Comparison of ENCODE assay signal across 11 mouse cellular contexts in genomic region chr16:91379412-91379811, GRCm38 (mm10). TPM values are rescaled to one million over a fixed set of nuclear protein-coding genes. Genes with fewer than 3 reads are reported as not detected.
A peak's percentile ranks its signal among the peaks of the same experiment; 100 is the strongest.
DNase-seq lines count a peak whose midpoint lies in the region; ATAC-seq and TF ChIP-seq lines count a peak whose summit lies in the region.
"Had no signal": no experiment of that assay in that cellular context is flagged by ENCODE, and none has a peak within 500 bp of the region (broad histone marks: within the 10 kb centered on the region; RNA-seq: fewer than 3 reads in every experiment).

No protein-coding gene starts in this region.

- H3K27ac ChIP-seq in heart, embryonic 15.5 days = peak overlapping the region; percentile 71
- H3K27ac ChIP-seq in hindbrain, embryonic 10.5 days = peak overlapping the region; percentile 54
- H3K27ac ChIP-seq: liver, embryonic 14.5 days had no signal

- peaks cover 16% of the 10 kb centered on the region for H3K36me3 ChIP-seq in heart, embryonic 15.5 days
- peaks cover 27% of the 10 kb centered on the region for H3K36me3 ChIP-seq in hindbrain, embryonic 10.5 days

- no peak overlapping the region for H3K4me3 ChIP-seq in heart, embryonic 15.5 days
- no peak overlapping the region for H3K4me3 ChIP-seq in hindbrain, embryonic 10.5 days

- peaks cover 28% of the 10 kb centered on the region for H3K4me1 ChIP-seq in heart, embryonic 15.5 days (replicated peaks)
- H3K4me1 ChIP-seq in hindbrain, embryonic 10.5 days (replicated peaks) = peaks cover 9% of the 10 kb centered on the region

- peak overlapping the region; percentile 44; the same call in 1 of the 2 replicates for H3K4me2 ChIP-seq in heart, embryonic 15.5 days

- TF ChIP-seq CTCF in brain, embryonic 14.5 days (IDR thresholded peaks at IDR 0.05; ENCODE audit: borderline replicate concordance, extremely low read depth, insufficient read depth, insufficient read length) = no peak

- no peaks in the 10 kb centered on the region for H3K27me3 ChIP-seq in heart, embryonic 15.5 days
- H3K27me3 ChIP-seq in hindbrain, embryonic 10.5 days (ENCODE audit: insufficient read depth, poor library complexity, severe bottlenecking) = no peaks in the 10 kb centered on the region

- no peak for DNase-seq in heart, postnatal 25 days (ENCODE audit: low spot score)
- peak; percentile 80 for DNase-seq in brain, embryonic 14.5 days (ENCODE audit: low read depth)
- DNase-seq in hindbrain, embryonic 10.5 days (ENCODE audit: low spot score) = no peak
- DNase-seq in lung, postnatal 36 days = peak; percentile 46
- no peak for DNase-seq in adrenal gland, postnatal 25 days
- DNase-seq in left cerebral cortex, adult 11 months (ENCODE audit: low spot score) = no peak
- no peak for DNase-seq in left cerebral cortex, postnatal 36 days (ENCODE audit: low spot score in 2 of 2)
- DNase-seq: adrenal gland, adult 8-10 months had no signal

- no peak overlapping the region for H3K9ac ChIP-seq in heart, embryonic 15.5 days

- ATAC-seq in heart, embryonic 15.5 days (replicated peaks; ENCODE audit: insufficient number of reproducible peaks, insufficient read depth, low FRiP score, low read depth) = no peak

- WGBS in heart, embryonic 15.5 days = 43% methylated on average over 3 of the region's 3 CpGs
- 61% methylated on average over 3 of the region's 3 CpGs for WGBS in hindbrain, embryonic 10.5 days

- H3K9me3 ChIP-seq in heart, embryonic 15.5 days (replicated peaks) = no peaks in the 10 kb centered on the region
- no peaks in the 10 kb centered on the region for H3K9me3 ChIP-seq in hindbrain, embryonic 10.5 days

- TF ChIP-seq POLR2A in brain, embryonic 14.5 days (IDR thresholded peaks at IDR 0.05; ENCODE audit: borderline replicate concordance, extremely low read depth, insufficient read depth, insufficient read length, poor library complexity, severe bottlenecking) = no peak

- intact Hi-C loops in heart, postnatal 25 days (cut with DNase I) = no loop called here
- intact Hi-C loops in left cerebral cortex, postnatal 36 days (cut with DNase I) = loop anchor here (10.0 kb wide), 1 partner anchor 105 kb away; the partner anchor contains the start of gene Ifnar1

RNA-seq across cellular contexts. Expression of gene Ifnar2, which starts 6.8 kb away (rescaled TPM):
- polyA plus RNA-seq in heart, embryonic 15.5 days (2015; fragmentation: Nextera tagmentation; extraction: Ambion mirVana) = 52.5 and 58.9 TPM in 2 replicates
- 10 to 100 TPM; 34.5 to 37.6 TPM for total RNA-seq in heart, postnatal 25 days (2021)
- 20.5 and 24.1 TPM in 2 replicates for polyA plus RNA-seq in brain, embryonic 14.5 days (2012; rRNA removed)
- 27.8 and 29.3 TPM in 2 replicates for polyA plus RNA-seq in hindbrain, embryonic 10.5 days (2016; fragmentation: Nextera tagmentation; extraction: Ambion mirVana)
- 101 and 110 TPM in 2 replicates for total RNA-seq in adrenal gland, postnatal 25 days (2021)
- total RNA-seq in left cerebral cortex, postnatal 36 days (2021) = 10 to 100 TPM; 19.4 to 25.1 TPM

RNA-seq across cellular contexts. Expression of gene Gm21970, which starts 12.1 kb away (rescaled TPM):
- not detected in 2 replicates for polyA plus RNA-seq in heart, embryonic 15.5 days (2015; fragmentation: Nextera tagmentation; extraction: Ambion mirVana)
- not detected for total RNA-seq in heart, postnatal 25 days (2021)
- polyA plus RNA-seq in brain, embryonic 14.5 days (2012; rRNA removed) = 0.11 TPM in 1 of 2 replicates, not detected in the other
- not detected in 2 replicates for polyA plus RNA-seq in hindbrain, embryonic 10.5 days (2016; fragmentation: Nextera tagmentation; extraction: Ambion mirVana)
- total RNA-seq in adrenal gland, postnatal 25 days (2021) = not detected in 2 replicates
- total RNA-seq in left cerebral cortex, postnatal 36 days (2021) = not detected
- total RNA-seq: hematopoietic stem cell, adult 5-6 weeks had no signal

RNA-seq across cellular contexts. Expression of gene Il10rb, which starts 26.6 kb away (rescaled TPM):
- polyA plus RNA-seq in heart, embryonic 15.5 days (2015; fragmentation: Nextera tagmentation; extraction: Ambion mirVana) = 57.9 and 58.9 TPM in 2 replicates
- total RNA-seq in heart, postnatal 25 days (2021) = 100 to 1,000 TPM in 1 of 2 experiments, 10 to 100 TPM in 1; 97.5 to 105 TPM
- polyA plus RNA-seq in brain, embryonic 14.5 days (2012; rRNA removed) = 6.1 and 7.0 TPM in 2 replicates
- polyA plus RNA-seq in hindbrain, embryonic 10.5 days (2016; fragmentation: Nextera tagmentation; extraction: Ambion mirVana) = 7.1 and 8.6 TPM in 2 replicates
- 281 and 313 TPM in 2 replicates for total RNA-seq in adrenal gland, postnatal 25 days (2021)
- total RNA-seq in left cerebral cortex, postnatal 36 days (2021) = 10 to 100 TPM in 1 of 2 experiments, 1 to 10 TPM in 1; 9.4 to 10.2 TPM

Comparison
In these comparisons a context has a peak if more than half of its experiments do, and no peak if none do; other contexts are left out.
1. DNase-seq: peak in brain, embryonic 14.5 days (single experiment) and lung, postnatal 36 days (single experiment); none in heart, postnatal 25 days (single experiment), hindbrain, embryonic 10.5 days (single experiment), adrenal gland, postnatal 25 days (single experiment), left cerebral cortex, adult 11 months (single experiment) and left cerebral cortex, postnatal 36 days (0 of 2).
2. RNA of gene Il10rb, which starts 26.6 kb away (total RNA-seq): 281 to 313 TPM in adrenal gland, postnatal 25 days and 97.5 to 105 TPM in heart, postnatal 25 days; 9.4 to 10.2 TPM in left cerebral cortex, postnatal 36 days; every median in the first group is over 4 times any median in the second.